Mouse (Mus musculus): ENCODE measurements around the gene Piezo1. TPM values are rescaled to one million over a fixed set of nuclear protein-coding genes. Genes with fewer than 3 reads are reported as not detected.
A peak's percentile ranks its signal among the peaks of the same experiment; 100 is the strongest.

Gene Piezo1
- total and polyA plus RNA-seq, 3 experiments: 24.9 to 95.3 (median 79.4) TPM

GRCm38 (mm10) chr8:122558671-122559349, 7.7 kb upstream of the Piezo1 start:
- Histone ChIP-seq H3K4me1 (ENCODE audit: insufficient read depth, low read depth, low read length) (peaks cover 46% of the 10 kb centered on the region), H3K27me3 (ENCODE audit: insufficient read depth, low read length) (no peaks in the 10 kb centered on the region), H3K36me3 (replicated peaks) (peaks cover 7% of the 10 kb centered on the region), H3K9me3 (replicated peaks) (no peaks in the 10 kb centered on the region), H3K4me3 (ENCODE audit: low read depth, low read length) (no peak overlapping the region)
- DNase-seq (ENCODE audit: low spot score): no peak
- ATAC-seq (ENCODE audit: extremely low read depth, insufficient number of reproducible peaks, low FRiP score, poor library complexity, severe bottlenecking): no peak
- TF ChIP-seq GATA2 (IDR thresholded peaks at IDR 0.05; ENCODE audit: borderline replicate concordance, low read depth, low read length) (no peak), CTCF (IDR thresholded peaks at IDR 0.05; ENCODE audit: low read depth, low read length) (no peak), TAL1 (conservative IDR thresholded peaks at IDR 0.05; ENCODE audit: low read depth, low read length) (no peak), GATA1 (IDR thresholded peaks at IDR 0.05; ENCODE audit: borderline replicate concordance, low read length) (no peak), POLR2AphosphoS5 (IDR thresholded peaks at IDR 0.05; ENCODE audit: insufficient replicate concordance, low read depth, low read length) (no peak)

- H3K4me1 ChIP-seq (ENCODE audit: insufficient read depth, low read depth, low read length): peaks cover 53% of the 10 kb centered on the region
- peaks cover 3% of the 10 kb centered on the region for H3K36me3 ChIP-seq (replicated peaks)
- ATAC-seq (ENCODE audit: extremely low read depth, insufficient number of reproducible peaks, low FRiP score, poor library complexity, severe bottlenecking): peak; percentile 52
- H3K4me3 ChIP-seq (ENCODE audit: low read depth, low read length): peak overlapping the region; percentile 72
- no peaks in the 10 kb centered on the region for H3K27me3 ChIP-seq (ENCODE audit: insufficient read depth, low read length)
- peak; percentile 64 for DNase-seq (ENCODE audit: low spot score)
- no peaks in the 10 kb centered on the region for H3K9me3 ChIP-seq (replicated peaks)
- TF ChIP-seq TAL1 (conservative IDR thresholded peaks at IDR 0.05; ENCODE audit: low read depth, low read length): no peak
- no peak for TF ChIP-seq GATA1 (IDR thresholded peaks at IDR 0.05; ENCODE audit: borderline replicate concordance, low read length)
- no peak for TF ChIP-seq CTCF (IDR thresholded peaks at IDR 0.05; ENCODE audit: low read depth, low read length)
- no peak for TF ChIP-seq GATA2 (IDR thresholded peaks at IDR 0.05; ENCODE audit: borderline replicate concordance, low read depth, low read length)
- TF ChIP-seq POLR2AphosphoS5 (IDR thresholded peaks at IDR 0.05; ENCODE audit: insufficient replicate concordance, low read depth, low read length): no peak
Measured at GRCm38 (mm10) chr8:122557248-122558038, 6.3 kb upstream of the Piezo1 start.

- peak; percentile 73 for DNase-seq (ENCODE audit: low spot score)
- TF ChIP-seq GATA2 (IDR thresholded peaks at IDR 0.05; ENCODE audit: borderline replicate concordance, low read depth, low read length) (no peak), GATA1 (IDR thresholded peaks at IDR 0.05; ENCODE audit: borderline replicate concordance, low read length) (no peak), POLR2AphosphoS5 (IDR thresholded peaks at IDR 0.05; ENCODE audit: insufficient replicate concordance, low read depth, low read length) (no peak), TAL1 (conservative IDR thresholded peaks at IDR 0.05; ENCODE audit: low read depth, low read length) (no peak), CTCF (IDR thresholded peaks at IDR 0.05; ENCODE audit: low read depth, low read length) (no peak)
- Histone ChIP-seq H3K4me1 (ENCODE audit: insufficient read depth, low read depth, low read length) (peaks cover 61% of the 10 kb centered on the region), H3K27me3 (ENCODE audit: insufficient read depth, low read length) (no peaks in the 10 kb centered on the region), H3K4me3 (ENCODE audit: low read depth, low read length) (peak overlapping the region; percentile 72), H3K9me3 (replicated peaks) (no peaks in the 10 kb centered on the region), H3K36me3 (replicated peaks) (peaks cover 2% of the 10 kb centered on the region)
- ATAC-seq (ENCODE audit: extremely low read depth, insufficient number of reproducible peaks, low FRiP score, poor library complexity, severe bottlenecking): peak; percentile 86
Measured at GRCm38 (mm10) chr8:122556030-122557009, 5.2 kb upstream of the Piezo1 start.

- Histone ChIP-seq H3K4me1 (ENCODE audit: insufficient read depth, low read depth, low read length) (peaks cover 62% of the 10 kb centered on the region), H3K9me3 (replicated peaks) (no peaks in the 10 kb centered on the region), H3K4me3 (ENCODE audit: low read depth, low read length) (no peak overlapping the region), H3K27me3 (ENCODE audit: insufficient read depth, low read length) (no peaks in the 10 kb centered on the region), H3K36me3 (replicated peaks) (peaks cover 4% of the 10 kb centered on the region)
- ATAC-seq (ENCODE audit: extremely low read depth, insufficient number of reproducible peaks, low FRiP score, poor library complexity, severe bottlenecking) (no peak), DNase-seq (ENCODE audit: low spot score) (no peak)
- TF ChIP-seq POLR2AphosphoS5 (IDR thresholded peaks at IDR 0.05; ENCODE audit: insufficient replicate concordance, low read depth, low read length) (no peak), GATA2 (IDR thresholded peaks at IDR 0.05; ENCODE audit: borderline replicate concordance, low read depth, low read length) (no peak), GATA1 (IDR thresholded peaks at IDR 0.05; ENCODE audit: borderline replicate concordance, low read length) (no peak), TAL1 (conservative IDR thresholded peaks at IDR 0.05; ENCODE audit: low read depth, low read length) (no peak), CTCF (IDR thresholded peaks at IDR 0.05; ENCODE audit: low read depth, low read length) (no peak)
Measured at GRCm38 (mm10) chr8:122554786-122555185, 3.7 kb upstream of the Piezo1 start.

GRCm38 (mm10) chr8:122550995-122551264, 199 bp downstream of the Piezo1 start:
- TF ChIP-seq GATA1 (IDR thresholded peaks at IDR 0.05; ENCODE audit: borderline replicate concordance, low read length) (no peak), GATA2 (IDR thresholded peaks at IDR 0.05; ENCODE audit: borderline replicate concordance, low read depth, low read length) (no peak), TAL1 (conservative IDR thresholded peaks at IDR 0.05; ENCODE audit: low read depth, low read length) (no peak), CTCF (IDR thresholded peaks at IDR 0.05; ENCODE audit: low read depth, low read length) (no peak), POLR2AphosphoS5 (IDR thresholded peaks at IDR 0.05; ENCODE audit: insufficient replicate concordance, low read depth, low read length) (no peak)
- peaks cover 33% of the 10 kb centered on the region for H3K36me3 ChIP-seq (replicated peaks)
- no peaks in the 10 kb centered on the region for H3K9me3 ChIP-seq (replicated peaks)
- ATAC-seq (ENCODE audit: extremely low read depth, insufficient number of reproducible peaks, low FRiP score, poor library complexity, severe bottlenecking): no peak
- peaks cover 71% of the 10 kb centered on the region for H3K4me1 ChIP-seq (ENCODE audit: insufficient read depth, low read depth, low read length)
- DNase-seq (ENCODE audit: low spot score): no peak
- no peaks in the 10 kb centered on the region for H3K27me3 ChIP-seq (ENCODE audit: insufficient read depth, low read length)
- peak overlapping the region; percentile 86 for H3K4me3 ChIP-seq (ENCODE audit: low read depth, low read length)

All from G1E (cell line).